Mouse (Mus musculus): ENCODE measurements at regions not wholly inside any gene's neighbourhood (a gene's known extent, or its start where the extent isn't known, plus 50 kb on each side); places are given as distances from the start of the nearest gene placed in this dataset.

DNA sequence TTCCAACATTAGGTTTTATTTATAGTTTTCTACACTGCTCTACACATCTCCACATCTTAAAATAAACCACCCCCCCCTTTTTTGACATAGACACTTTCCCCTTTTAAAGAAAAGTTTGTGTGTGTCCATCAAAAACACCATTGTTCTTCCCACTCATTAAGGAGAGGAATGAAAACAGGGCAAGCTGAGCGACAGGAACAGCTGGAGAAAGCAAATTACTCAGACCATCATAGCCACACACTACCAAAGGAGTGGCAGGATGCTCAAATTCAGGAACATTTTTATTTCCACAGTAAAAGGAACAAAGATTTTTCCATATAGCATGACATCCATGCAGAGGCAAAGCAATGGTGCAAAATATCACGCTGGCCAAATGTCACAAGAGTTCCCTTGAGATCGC lies 198.6 kb downstream of the Gm11361 start:
- DNase-seq (ENCODE audit: low spot score in 2 of 2): no peak

DNA sequence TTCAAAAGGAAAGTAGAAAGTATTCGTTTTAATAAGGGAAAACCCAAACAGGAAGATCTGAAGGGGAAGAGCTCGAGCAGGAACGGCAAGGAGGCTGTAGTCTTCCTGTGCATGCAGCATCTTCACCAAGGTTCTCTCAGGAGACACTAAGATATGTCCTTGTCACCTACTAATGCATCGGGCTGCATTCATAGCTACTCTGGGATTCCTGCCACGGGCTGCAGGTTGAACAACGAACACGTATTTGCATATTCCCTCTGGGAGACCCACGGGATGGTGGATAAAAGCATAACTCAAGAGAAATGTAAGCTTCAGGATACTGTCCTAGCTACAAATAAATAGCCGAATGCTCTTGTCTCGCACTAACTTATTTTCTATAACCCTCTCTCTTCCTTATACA lies 197.7 kb downstream of the Gm11361 start:
- no peak for DNase-seq (ENCODE audit: low spot score in 2 of 2)

DNA sequence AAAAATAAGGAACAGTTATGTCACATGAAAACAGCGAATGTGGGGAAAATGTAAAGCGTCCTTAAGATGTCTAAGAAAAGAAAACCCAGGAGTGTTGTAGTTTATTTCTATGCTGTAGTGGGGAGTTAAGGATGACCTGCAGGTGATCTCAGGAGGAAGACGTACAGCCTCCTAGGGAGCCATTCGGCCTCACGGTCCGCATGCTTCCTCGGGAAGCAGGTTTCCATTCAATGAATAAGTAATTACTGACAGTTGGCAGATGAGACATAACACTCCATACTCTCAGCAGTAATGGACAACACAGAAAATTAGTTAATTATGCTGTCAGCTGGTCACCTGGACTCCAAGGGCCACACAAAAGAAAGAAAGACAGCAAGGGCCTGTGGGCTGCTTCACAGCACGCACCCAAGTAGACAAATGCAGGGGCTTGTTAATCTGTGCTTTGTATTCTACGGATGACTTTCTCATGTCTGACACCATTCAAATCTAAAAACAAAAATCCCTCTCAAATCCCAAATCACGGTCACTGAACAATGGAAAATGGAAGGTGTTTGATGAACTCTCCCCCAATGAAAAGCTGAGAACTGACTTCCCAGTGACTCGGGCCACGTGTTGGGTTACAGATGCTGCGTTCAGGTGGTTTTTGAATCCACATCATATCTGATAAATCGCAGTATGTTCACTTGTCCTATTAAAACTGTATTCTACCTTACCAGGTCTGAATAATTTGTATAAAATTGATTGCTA lies 193.5 kb downstream of the Gm11361 start:
- no peak for DNase-seq (ENCODE audit: low spot score in 2 of 2)

DNA sequence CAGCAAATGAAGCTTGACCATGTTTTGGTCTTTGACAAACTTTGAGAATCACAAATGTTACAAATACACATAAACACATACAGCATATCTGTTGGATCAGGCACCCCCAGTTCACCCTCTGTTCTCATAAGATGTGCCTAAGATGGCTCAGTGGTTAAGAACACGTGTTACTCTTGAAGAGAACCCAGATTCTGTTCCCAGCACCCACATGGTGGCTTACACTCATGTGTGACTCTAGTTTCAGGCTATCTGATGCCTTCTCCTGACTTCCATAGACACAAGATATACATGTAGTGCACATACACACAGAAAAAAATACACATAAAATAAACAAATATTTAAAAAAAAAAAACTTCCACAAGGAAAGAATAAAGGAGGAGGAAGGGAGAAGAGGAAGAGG lies 191.7 kb downstream of the Gm11361 start:
- no peak for DNase-seq (ENCODE audit: low spot score in 2 of 2)

DNA sequence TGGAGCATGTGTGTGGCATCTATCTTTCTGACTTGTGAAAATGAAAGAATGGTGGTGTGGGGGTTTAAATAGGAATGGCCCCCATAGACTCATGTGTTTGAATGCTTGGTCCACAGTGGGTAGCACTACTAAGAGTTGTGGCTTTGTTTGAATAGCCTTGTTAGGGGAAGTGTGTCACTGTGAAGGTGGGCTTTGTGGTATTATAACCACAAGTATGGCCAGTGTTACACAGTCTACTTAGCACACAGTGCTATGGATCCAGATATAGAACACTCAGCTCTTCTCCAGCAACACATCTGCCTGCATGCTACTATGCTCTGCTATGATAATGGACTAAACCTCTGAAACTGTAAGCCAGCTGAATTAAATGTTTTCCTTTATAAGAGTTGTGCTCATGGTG lies 184.9 kb downstream of the Gm11361 start:
- no peak for DNase-seq (ENCODE audit: low spot score in 2 of 2)

DNA sequence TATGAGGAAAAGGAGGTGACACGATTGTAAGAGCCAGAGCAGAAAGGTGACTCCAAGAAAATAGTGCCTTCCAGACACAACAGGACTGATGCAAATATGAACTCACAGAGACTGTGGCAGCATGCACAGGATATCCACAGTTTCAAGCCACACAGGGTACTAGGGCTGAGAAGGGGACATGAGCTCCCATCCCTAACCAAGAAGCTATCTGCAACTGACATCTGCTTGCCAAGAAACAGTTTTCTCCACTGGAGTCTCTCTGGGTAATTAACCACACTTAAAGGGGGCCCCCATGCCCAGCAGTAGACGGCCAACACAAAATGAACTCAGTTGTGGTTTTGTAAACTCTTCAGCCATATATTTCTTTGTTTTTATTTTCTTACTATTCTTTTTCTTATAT lies 176.1 kb downstream of the Gm11361 start:
- no peak for DNase-seq (ENCODE audit: low spot score in 2 of 2)

DNA sequence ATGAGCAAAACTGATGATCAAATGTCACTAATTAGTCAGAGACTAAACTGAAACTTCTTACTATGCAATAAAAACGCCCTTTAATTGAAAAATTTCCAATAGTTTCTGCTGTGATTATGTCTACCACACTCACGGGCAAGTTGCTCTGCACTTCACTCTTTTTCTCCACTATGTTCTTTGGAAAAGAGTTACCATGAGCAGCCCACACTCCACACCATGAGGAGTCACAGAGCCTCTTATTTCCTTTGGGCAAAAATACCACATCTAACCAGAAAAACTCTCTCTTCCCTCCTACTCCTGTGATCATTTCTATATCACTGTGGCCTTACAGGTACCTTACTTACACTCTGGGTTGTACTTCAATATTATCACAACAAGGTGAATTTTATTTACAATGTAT lies 174.7 kb downstream of the Gm11361 start:
- DNase-seq (ENCODE audit: low spot score in 2 of 2): no peak

DNA sequence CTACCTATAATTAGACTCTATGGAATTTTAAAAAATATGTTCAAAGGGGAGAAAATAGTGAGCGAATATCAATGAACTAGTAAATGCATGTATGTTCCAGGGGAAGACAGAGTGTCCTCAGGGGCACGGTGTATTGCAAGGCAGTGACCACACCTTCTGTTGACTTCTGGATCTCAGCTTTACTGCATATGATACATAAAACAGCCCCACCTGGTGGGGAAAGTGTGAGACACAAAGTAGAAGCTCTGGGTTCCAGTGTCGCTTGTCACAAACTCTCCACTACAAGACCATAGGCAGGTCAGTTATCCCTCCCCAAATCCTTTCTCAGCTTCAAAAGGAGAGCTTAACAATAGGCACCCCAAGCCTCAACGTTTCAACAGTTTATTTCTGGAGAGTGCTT lies 168.8 kb downstream of the Gm11361 start:
- peak in 1 of 2 experiments; percentile 19 for DNase-seq (ENCODE audit: low spot score in 2 of 2)

DNA sequence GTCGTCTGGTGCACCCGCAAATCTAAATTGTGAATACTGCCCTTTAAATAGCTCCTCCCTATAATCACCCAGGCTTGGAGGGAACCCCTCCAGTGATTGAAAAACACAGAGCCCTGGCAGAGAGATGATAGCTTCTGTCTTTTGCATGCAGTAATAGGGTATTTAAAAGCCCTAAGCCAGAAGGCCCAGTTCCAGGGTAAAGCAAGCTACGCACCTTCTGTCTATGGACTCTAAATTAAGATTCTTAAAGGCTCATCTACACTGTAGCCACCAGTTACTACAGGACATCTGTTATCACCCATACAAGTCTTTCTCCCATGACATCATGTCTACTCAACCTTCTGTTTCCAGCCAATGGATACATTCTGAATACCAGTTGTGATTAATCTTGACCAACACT lies 167.8 kb downstream of the Gm11361 start:
- no peak for DNase-seq (ENCODE audit: low spot score in 2 of 2)

DNA sequence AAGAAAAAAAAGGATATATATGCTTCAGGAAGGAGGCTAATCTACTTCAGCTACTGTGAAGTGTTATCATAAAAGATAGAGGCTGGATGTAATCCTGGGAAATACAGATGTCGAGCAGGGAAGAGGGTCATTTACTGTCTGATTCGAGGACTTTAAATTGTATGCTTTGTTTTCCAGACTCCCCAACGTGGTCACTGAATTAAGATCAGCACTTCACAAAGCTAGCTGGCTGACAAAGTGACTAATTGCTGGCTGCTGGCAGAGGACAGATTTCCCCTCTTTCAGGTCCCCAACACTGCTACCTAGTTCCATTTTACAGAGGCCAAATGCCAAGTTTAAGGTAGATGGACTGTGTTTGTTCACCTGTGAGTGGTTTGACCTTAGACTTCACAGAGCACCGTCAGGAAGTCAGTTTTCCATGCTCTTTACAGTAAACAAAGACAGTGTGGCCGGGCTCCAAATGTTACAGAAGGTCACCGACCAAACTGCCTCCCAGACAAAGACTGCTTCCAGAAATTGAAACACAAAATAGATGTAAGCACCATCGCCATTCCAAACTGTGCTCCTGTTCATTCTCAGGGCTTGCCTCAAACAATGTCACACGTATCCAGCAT lies 167.2 kb downstream of the Gm11361 start:
- DNase-seq (ENCODE audit: low spot score in 2 of 2): no peak

DNA sequence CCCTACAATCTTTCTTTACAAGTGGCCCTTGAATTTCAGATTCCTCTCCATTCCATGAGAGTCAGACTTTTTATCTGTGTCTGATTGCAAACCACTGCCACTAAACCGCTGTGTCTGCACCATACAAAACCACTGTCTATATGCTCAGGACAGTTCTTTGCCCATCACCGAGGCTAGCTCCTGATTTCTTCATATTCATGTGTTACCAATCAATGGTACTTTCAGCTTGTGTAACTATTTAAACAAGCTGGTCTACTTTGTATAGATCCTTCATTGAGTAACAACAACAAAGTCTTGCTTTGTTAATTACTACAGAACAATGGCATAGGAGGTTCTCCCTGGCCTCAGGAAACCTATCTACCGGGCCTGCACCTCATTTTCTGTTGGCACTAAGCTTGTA lies 164.0 kb downstream of the Gm11361 start:
- DNase-seq (ENCODE audit: low spot score in 2 of 2): no peak

DNA sequence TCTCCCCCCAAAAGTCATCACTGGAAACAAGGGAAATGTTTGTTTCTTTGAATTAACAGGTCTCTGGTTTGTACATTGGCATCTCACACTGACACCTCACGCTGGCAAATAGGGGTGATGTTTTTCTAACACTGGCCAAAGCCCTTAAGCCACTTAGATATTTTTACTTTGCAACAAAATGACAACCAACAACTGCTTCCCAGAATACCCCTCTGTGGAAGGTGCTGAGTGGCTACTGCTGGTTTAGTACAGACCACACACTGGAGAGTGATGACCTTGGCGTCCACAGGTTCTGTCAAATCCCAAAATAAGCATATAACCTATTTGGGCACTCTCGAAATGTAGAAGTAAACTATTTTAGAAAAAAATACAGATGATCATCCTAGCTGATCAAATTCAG lies 163.3 kb downstream of the Gm11361 start:
- DNase-seq (ENCODE audit: low spot score in 2 of 2): no peak

DNA sequence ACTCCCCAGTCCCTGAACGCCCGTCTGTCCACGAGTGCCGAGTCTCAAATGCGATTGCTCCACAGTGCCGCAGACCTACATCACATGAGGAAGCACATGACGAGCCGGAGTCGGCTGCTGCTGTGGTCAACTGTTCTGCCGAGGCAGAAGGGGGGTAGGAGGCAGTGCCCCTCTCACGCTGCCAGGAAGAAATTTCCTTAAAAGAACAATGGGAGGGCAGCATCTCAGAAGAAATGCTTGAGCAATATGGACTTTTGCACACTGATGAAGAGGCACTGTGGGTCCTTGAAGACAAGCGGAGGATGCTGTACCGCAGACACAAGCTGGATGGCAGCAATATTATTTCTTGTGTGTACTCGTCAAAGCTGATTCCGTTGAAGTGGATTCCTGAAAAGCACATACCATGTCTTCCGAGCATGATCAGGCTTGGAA lies 162.6 kb downstream of the Gm11361 start:
- DNase-seq (ENCODE audit: low spot score in 2 of 2): peak; percentile 89 to 90

DNA sequence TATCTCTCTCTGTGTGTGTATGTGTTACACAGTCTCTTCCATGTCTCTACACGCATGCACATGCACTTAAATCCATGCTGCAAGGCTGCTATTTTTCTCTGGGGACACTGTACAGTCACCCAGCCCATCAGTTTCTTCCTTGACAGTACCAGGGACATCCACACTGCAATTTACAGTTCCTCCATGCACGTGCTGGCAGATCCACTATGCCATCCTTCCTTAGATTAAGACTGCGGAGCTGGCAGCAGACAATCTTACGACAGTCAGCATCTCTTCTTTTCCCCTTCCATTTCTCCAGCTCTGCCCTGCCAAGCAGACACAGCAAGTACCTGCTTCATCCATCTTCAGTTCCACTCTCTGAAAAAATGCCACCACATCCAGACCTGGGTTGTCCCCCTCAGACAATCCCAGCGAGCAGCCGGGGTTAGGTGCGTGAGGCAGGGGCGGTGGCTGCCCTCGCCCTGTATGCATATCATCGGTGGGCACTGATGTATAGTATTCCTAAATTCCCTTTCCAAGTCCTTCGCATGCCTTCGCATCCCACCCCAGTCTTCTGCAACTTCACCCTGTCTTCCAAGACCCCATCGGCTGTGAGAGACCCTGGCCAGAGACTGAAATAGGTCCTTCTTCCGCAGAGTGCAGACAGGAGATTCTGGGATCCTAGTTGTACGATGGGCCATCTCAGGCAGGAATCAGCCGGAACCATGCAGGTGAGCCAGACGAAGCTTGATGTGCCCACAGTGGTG lies 161.8 kb downstream of the Gm11361 start:
- peak; percentile 39 to 47 for DNase-seq (ENCODE audit: low spot score in 2 of 2)

DNA sequence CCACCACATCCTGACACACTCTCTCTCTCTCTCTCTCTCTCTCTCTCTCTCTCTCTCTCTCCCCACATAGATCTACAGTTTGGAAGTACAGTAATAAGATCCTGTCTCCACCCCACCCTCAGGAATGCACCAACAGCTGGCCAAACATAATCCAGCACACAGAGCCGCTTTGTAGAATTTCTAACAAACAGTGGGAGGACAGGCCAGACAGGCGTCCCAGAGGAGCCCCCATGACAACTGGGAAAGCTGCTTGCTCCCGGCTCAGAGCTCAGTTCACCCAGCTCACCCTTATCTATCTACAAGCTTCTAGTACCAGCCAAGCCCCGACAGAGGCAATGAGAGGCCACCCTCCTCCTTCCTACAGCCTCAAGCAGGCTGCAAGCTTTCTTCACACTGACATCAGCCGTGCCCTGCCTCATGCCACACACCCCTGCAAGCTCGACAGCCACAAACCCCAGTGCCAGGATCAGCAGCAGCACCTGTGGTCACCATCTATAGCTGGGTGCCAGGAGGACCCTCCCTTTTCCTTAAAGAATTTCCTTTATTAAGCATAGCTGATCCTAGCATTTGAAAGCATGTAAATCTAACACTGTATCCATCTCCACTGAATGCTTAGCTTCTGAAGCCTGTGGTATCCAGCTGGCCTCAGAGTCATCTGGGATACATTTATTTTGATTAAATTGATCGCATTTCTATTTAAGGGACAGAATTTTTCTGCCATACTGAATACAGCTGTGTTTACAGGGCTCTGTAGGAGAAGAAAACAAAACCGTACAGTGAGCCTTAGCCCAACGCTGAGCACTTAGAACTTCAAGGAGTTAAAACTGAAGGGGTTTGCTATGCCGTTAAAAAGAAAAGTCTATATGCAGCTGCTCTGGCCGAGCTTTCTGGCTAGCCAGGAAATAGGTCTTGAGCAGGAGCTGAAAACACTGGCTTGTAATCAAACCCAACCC lies 160.9 kb downstream of the Gm11361 start:
- DNase-seq (ENCODE audit: low spot score in 2 of 2): peak; percentile 57 to 74

DNA sequence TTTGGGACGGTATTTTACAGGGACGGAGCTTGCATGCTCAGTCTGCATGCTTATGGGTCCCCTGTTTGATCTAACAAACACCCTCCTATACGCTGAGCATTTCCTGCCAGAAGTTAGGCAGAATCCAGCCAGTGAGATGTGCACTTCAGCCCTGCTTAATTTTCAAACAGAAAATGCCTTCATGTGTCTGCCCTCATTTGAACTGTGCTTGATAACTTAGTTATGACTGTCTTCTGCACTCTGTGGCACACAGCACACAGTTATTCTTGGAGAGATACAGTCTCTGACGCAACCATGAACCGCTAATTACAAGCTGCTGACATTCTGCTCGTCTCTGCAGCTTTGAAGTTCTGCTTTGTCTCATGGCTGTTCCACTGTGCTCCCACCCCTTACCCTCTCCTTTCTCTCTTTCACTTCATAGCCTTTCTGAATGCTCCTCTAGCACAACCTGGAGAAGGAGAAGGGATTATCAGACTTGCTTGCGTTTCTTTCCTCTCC lies 160.2 kb downstream of the Gm11361 start:
- peak; percentile 41 to 63 for DNase-seq (ENCODE audit: low spot score in 2 of 2)

DNA sequence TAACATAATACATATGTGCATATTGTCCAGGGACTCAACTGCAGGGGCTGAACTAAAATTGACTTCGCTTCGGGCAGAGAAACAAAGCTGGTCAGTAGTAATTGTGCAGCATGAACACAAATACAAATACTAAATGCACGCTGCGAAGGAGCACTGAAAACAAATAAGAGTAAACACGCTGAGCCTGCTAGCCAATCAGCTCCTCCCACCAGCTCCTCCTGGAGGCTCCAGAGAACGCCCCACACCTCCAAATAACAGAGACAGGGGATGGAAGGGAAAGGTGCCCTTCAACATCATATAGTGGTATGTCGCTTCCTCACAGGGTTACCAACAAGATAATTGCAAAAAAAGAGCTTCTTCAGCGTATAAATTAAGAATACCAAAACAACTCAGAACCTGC lies 159.6 kb downstream of the Gm11361 start:
- DNase-seq (ENCODE audit: low spot score in 2 of 2): peak; percentile 51 to 56

DNA sequence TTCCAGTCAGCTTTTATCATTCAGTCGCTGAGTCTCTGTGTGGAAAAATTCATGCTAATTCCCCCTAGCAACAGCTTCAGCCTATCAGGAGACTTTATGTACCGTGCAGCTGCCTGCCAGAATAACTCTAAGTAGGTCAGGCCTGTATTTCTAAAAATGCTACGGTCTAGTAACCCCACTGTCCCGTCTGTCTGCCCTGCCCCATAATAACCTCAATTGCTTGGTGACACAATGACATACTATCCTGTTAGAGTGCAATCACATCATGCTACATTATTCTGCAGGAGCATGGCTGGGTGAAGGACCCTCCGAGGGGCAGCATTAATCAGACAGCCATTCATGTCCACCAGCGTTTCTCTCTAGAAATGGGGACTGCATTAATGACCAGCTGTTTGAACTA lies 158.9 kb downstream of the Gm11361 start:
- peak; percentile 52 to 62 for DNase-seq (ENCODE audit: low spot score in 2 of 2)

DNA sequence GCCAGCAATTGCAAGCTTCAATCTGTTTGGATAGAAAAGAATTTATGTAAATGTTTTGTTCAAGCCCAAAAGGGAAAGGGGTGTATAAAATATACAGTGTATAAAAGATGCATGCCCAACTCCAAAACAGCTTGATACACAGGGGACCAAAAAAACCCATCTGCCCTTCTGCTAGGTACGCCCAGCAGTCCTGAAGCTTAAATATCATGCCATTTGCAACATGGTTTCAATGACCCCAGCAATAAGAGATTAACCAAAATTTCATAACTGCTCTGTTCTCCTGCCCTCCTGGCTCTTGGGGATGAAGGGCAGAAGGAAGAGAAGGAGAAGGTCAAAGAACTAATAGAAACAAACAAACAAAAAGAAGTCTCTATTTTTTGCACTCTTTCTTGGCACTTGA lies 158.4 kb downstream of the Gm11361 start:
- DNase-seq (ENCODE audit: low spot score in 2 of 2): no peak

DNA sequence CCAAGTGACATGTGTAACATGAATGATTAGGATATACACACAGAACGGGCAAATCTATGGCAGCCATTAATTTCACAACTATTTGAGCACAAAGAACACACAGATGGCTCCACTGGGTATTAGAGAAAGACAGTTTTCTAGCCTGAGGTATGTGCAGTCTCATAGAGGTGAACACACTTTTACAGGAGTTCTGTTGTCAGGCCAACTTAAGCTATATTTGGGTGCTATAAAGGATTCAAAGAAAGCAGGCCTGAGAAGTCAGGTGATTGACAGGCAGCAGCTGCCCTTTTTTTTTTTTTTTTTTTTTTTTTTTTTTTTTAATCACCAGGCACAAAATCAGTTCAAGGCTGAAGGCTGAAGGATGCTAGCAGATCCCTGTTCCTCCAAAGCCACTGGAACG lies 153.0 kb downstream of the Gm11361 start:
- DNase-seq (ENCODE audit: low spot score in 2 of 2): no peak

DNA sequence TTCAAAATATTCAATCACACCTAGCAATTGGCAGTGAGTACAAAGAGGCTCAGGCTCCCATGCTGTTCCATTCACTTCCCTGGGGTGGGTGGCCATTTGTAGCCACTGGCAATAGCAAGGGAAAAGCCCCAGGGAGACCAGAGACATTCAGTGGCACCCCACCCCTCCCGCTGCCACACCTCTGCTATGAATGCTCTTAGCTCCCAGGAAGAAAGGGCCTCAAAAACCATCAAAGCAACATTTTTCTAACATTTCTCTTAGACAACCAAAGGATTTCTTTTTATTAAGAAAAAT lies 152.2 kb downstream of the Gm11361 start:
- DNase-seq (ENCODE audit: low spot score in 2 of 2): no peak
